28 mouse cellular contexts compared by ENCODE assay signal in genomic region chr10:7113747-7114146, GRCm38 (mm10).
DNase-seq lines count a peak whose midpoint lies in the region; ATAC-seq and TF ChIP-seq lines count a peak whose summit lies in the region.
"Had no signal": no experiment of that assay in that cellular context is flagged by ENCODE, and none has a peak within 500 bp of the region (broad histone marks: within the 10 kb centered on the region; RNA-seq: fewer than 3 reads in every experiment).

No protein-coding gene starts in this region.

- no peak for TF ChIP-seq CTCF in C2C12 (IDR thresholded peaks at IDR 0.05; ENCODE audit: control insufficient read depth, insufficient read depth, insufficient read length)

- 91% methylated on average over 4 of the region's 4 CpGs for WGBS in forebrain, embryonic 11.5 days

- H3K36me3 ChIP-seq in C2C12 (ENCODE audit: control insufficient read depth, insufficient read depth): peaks cover 30% of the 10 kb centered on the region
- H3K36me3 ChIP-seq in forebrain, embryonic 11.5 days (ENCODE audit: control insufficient read depth, insufficient read depth, low read length): no peaks in the 10 kb centered on the region
- H3K36me3 ChIP-seq: embryonic facial prominence, embryonic 12.5 days; forebrain, embryonic 15.5 days; liver, embryonic 15.5 days; midbrain, embryonic 13.5 days; neural tube, embryonic 12.5 days had no signal

- no peaks in the 10 kb centered on the region for H3K4me1 ChIP-seq in forebrain, embryonic 11.5 days (replicated peaks; ENCODE audit: control insufficient read depth, insufficient read depth, low read length)
- H3K4me1 ChIP-seq: midbrain, embryonic 13.5 days; neural tube, embryonic 12.5 days had no signal

- H3K4me2 ChIP-seq in forebrain, embryonic 11.5 days (ENCODE audit: low read depth, low read length, severe bottlenecking): no peak overlapping the region
- H3K4me2 ChIP-seq: embryonic facial prominence, embryonic 12.5 days; forebrain, embryonic 15.5 days; hindbrain, embryonic 14.5 days; liver, embryonic 15.5 days; lung, embryonic 15.5 days; midbrain, embryonic 13.5 days; neural tube, embryonic 12.5 days had no signal

- H3K9me3 ChIP-seq in forebrain, embryonic 11.5 days (ENCODE audit: control insufficient read depth, low read length): no peaks in the 10 kb centered on the region
- H3K9me3 ChIP-seq: embryonic facial prominence, embryonic 12.5 days; forebrain, embryonic 15.5 days; limb, embryonic 10.5 days; liver, embryonic 15.5 days; lung, embryonic 15.5 days; midbrain, embryonic 13.5 days; neural tube, embryonic 12.5 days had no signal

- H3K79me2 ChIP-seq in C2C12 (ENCODE audit: control insufficient read depth, insufficient read depth): no peaks in the 10 kb centered on the region

- peak; percentile 29 to 36 for DNase-seq in cerebellum, postnatal 25 days
- DNase-seq in cerebellum, postnatal 10 days: no peak
- peak; percentile 62 for DNase-seq in 3T3-L1 (ENCODE audit: low read depth, low spot score)
- DNase-seq in fibroblast of lung, adult 2 months (ENCODE audit: low read depth): peak; percentile 96
- DNase-seq in gastrocnemius, postnatal 10 days: no peak
- no peak for DNase-seq in forebrain, embryonic 11.5 days (ENCODE audit: low spot score)
- DNase-seq: adrenal gland, postnatal 10 days; gastrocnemius, postnatal 14 days; heart, postnatal 4 days; kidney, adult 18-20 months; liver; lung, postnatal 36 days; retina, postnatal 1 day; right cerebral cortex, postnatal 25 days; spleen, adult 18-20 months had no signal

- no peaks in the 10 kb centered on the region for H3K27me3 ChIP-seq in C2C12 (ENCODE audit: control insufficient read depth, insufficient read depth, insufficient read length)
- H3K27me3 ChIP-seq in forebrain, embryonic 11.5 days (ENCODE audit: control insufficient read depth, insufficient read depth, low read length): no peaks in the 10 kb centered on the region
- H3K27me3 ChIP-seq: embryonic facial prominence, embryonic 12.5 days; forebrain, embryonic 15.5 days; liver, embryonic 15.5 days; lung, embryonic 15.5 days; megakaryocyte, embryonic 14.5 days; midbrain, embryonic 13.5 days; neural tube, embryonic 12.5 days had no signal

- ATAC-seq in forebrain, embryonic 11.5 days (replicated peaks; ENCODE audit: low FRiP score): no peak
- ATAC-seq: activated CD4-positive, CD25-positive, alpha-beta regulatory T cell, adult 4 months; forebrain, embryonic 15.5 days; inflammation-experienced regulatory T-cells, adult 6 months; midbrain, embryonic 13.5 days had no signal

- no peak overlapping the region for H3K4me3 ChIP-seq in C2C12 (ENCODE audit: insufficient read depth, poor library complexity, severe bottlenecking)
- H3K4me3 ChIP-seq in forebrain, embryonic 11.5 days (ENCODE audit: low read depth, low read length): no peak overlapping the region
- H3K4me3 ChIP-seq: embryonic facial prominence, embryonic 12.5 days; forebrain, embryonic 15.5 days; limb, embryonic 10.5 days; liver, embryonic 15.5 days; lung, embryonic 15.5 days; megakaryocyte, embryonic 14.5 days; midbrain, embryonic 13.5 days; neural tube, embryonic 12.5 days had no signal

- no peak overlapping the region for H3K27ac ChIP-seq in forebrain, embryonic 11.5 days (ENCODE audit: low read depth, low read length)
- H3K27ac ChIP-seq: embryonic facial prominence, embryonic 12.5 days; forebrain, embryonic 15.5 days; hindbrain, embryonic 14.5 days; kidney, postnatal 0 days; limb, embryonic 10.5 days; liver, embryonic 15.5 days; lung, embryonic 15.5 days; midbrain, embryonic 13.5 days; neural tube, embryonic 12.5 days had no signal

- no peak overlapping the region for H3K9ac ChIP-seq in forebrain, embryonic 11.5 days (ENCODE audit: low read length)
- H3K9ac ChIP-seq: embryonic facial prominence, embryonic 12.5 days; forebrain, embryonic 15.5 days; hindbrain, embryonic 14.5 days; liver, embryonic 15.5 days; lung, embryonic 15.5 days; midbrain, embryonic 13.5 days; neural tube, embryonic 12.5 days had no signal

- H3K79me3 ChIP-seq in C2C12 (ENCODE audit: low read depth): no peaks in the 10 kb centered on the region

- no peak overlapping the region for H3ac ChIP-seq in C2C12 (ENCODE audit: control insufficient read depth, insufficient read length, low read depth)

TF ChIP-seq in C2C12, 6 proteins besides CTCF, POLR2A, EP300 and RAD21:
- TF ChIP-seq CEBPB (IDR thresholded peaks at IDR 0.05; ENCODE audit: low read depth) (no peak), USF1 (IDR thresholded peaks at IDR 0.05; ENCODE audit: low read depth) (no peak), FOSL1 (IDR thresholded peaks at IDR 0.05; ENCODE audit: insufficient read depth, low read length, poor library complexity, severe bottlenecking) (peak; percentile 95), MYOG (IDR thresholded peaks at IDR 0.05; ENCODE audit: control insufficient read depth, extremely low read depth, insufficient read length) (no peak), MYOD1 (IDR thresholded peaks at IDR 0.05; ENCODE audit: control insufficient read depth, insufficient read length, low read depth) (peak; percentile 60), MAX (IDR thresholded peaks at IDR 0.05) (peak; percentile 35)

Comparison
In these comparisons a context has a peak if more than half of its experiments do, and no peak if none do; other contexts are left out.
1. DNase-seq: peak in cerebellum, postnatal 25 days (2 of 2), 3T3-L1 (single experiment) and fibroblast of lung, adult 2 months (single experiment); none in cerebellum, postnatal 10 days (0 of 2), gastrocnemius, postnatal 10 days (single experiment) and forebrain, embryonic 11.5 days (single experiment).